Mouse (Mus musculus): Measurements from ENCODE around the gene Nrxn2. TPM values are rescaled to one million over a fixed set of nuclear protein-coding genes. Genes with fewer than 3 reads are reported as not detected.

The Nrxn2 gene
- polyA plus RNA-seq, 1 experiment = 0.09 TPM

DNA sequence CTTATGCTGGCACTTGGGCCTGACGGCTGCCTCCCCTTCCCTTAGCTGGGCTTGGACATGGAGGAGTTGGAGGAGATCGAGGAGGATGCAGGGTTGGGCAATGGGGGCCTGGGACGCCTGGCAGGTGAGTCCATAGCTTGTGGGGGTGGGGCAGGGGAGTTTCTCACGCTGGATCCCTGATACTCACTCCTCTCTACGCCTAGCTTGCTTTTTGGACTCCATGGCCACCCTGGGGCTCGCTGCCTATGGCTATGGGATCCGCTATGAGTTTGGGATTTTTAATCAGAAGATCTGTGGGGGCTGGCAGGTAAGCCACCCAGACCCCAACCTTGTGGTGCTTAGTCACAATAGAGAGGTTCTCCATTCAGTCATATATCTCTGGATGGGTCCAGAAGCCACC lies 32.7 kb upstream of the Nrxn2 start:
- Histone ChIP-seq H3K4me3 (ENCODE audit: insufficient read depth, poor library complexity, severe bottlenecking) (no peak overlapping the region), H3K27me3 (ENCODE audit: control insufficient read depth, insufficient read depth, insufficient read length) (no peaks in the 10 kb centered on the region), H3ac (ENCODE audit: control insufficient read depth, insufficient read length, low read depth) (no peak overlapping the region), H3K36me3 (ENCODE audit: control insufficient read depth, insufficient read depth) (peaks cover under 1% of the 10 kb centered on the region), H3K79me3 (ENCODE audit: low read depth) (no peaks in the 10 kb centered on the region), H3K79me2 (ENCODE audit: control insufficient read depth, insufficient read depth) (no peaks in the 10 kb centered on the region)
- no peak for TF ChIP-seq MAX (IDR thresholded peaks at IDR 0.05)
- no peak for TF ChIP-seq USF1 (IDR thresholded peaks at IDR 0.05; ENCODE audit: low read depth)
- no peak for TF ChIP-seq MYOG (IDR thresholded peaks at IDR 0.05; ENCODE audit: control insufficient read depth, extremely low read depth, insufficient read length)
- TF ChIP-seq CEBPB (IDR thresholded peaks at IDR 0.05; ENCODE audit: low read depth) = no peak

DNA sequence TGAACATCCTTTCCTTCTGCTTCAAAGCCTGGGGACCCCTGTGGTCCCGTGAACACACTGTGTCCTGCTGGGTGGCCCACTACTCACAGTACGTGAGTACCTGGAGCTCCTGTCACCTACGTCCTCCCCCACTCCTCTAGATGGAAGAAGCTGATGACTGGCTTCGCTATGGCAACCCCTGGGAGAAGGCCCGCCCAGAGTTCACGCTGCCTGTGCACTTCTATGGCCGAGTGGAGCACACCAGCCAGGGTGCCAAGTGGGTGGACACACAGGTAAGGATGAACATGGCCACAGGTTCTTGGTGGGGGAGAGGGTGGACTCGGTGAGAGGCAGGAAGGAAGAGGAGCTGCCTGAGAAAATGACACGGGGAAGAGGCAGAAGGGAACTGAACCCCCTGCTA lies 32.3 kb upstream of the Nrxn2 start:
- TF ChIP-seq FOSL1 (IDR thresholded peaks at IDR 0.05; ENCODE audit: insufficient read depth, low read length, poor library complexity, severe bottlenecking) = no peak
- TF ChIP-seq USF1 (IDR thresholded peaks at IDR 0.05; ENCODE audit: low read depth) = no peak
- TF ChIP-seq MYOD1 (IDR thresholded peaks at IDR 0.05; ENCODE audit: control insufficient read depth, insufficient read length, low read depth) = no peak
- TF ChIP-seq MYOG (IDR thresholded peaks at IDR 0.05; ENCODE audit: control insufficient read depth, extremely low read depth, insufficient read length) = no peak
- TF ChIP-seq CTCF (IDR thresholded peaks at IDR 0.05; ENCODE audit: control insufficient read depth, insufficient read depth, insufficient read length) = no peak
- TF ChIP-seq MAX (IDR thresholded peaks at IDR 0.05) = no peak
- TF ChIP-seq CEBPB (IDR thresholded peaks at IDR 0.05; ENCODE audit: low read depth) = no peak
- Histone ChIP-seq H3K79me2 (ENCODE audit: control insufficient read depth, insufficient read depth) (no peaks in the 10 kb centered on the region), H3K4me3 (ENCODE audit: insufficient read depth, poor library complexity, severe bottlenecking) (no peak overlapping the region), H3ac (ENCODE audit: control insufficient read depth, insufficient read length, low read depth) (no peak overlapping the region), H3K79me3 (ENCODE audit: low read depth) (no peaks in the 10 kb centered on the region), H3K27me3 (ENCODE audit: control insufficient read depth, insufficient read depth, insufficient read length) (no peaks in the 10 kb centered on the region), H3K36me3 (ENCODE audit: control insufficient read depth, insufficient read depth) (no peaks in the 10 kb centered on the region)

DNA sequence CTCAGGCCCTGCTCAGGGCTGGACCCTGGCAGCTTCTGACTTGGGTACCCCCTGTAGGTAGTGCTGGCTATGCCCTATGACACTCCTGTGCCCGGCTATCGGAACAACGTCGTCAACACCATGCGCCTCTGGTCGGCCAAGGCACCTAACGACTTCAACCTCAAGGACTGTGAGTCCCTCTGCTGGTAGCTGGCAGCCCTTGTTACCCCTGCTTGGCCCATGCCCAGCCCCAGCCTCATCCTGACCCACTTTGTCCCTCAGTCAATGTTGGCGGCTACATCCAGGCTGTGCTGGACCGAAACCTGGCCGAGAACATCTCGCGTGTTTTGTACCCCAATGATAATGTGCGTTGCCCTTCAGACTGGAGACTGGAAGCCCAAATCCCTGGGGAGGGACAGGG lies 30.5 kb upstream of the Nrxn2 start:
- Histone ChIP-seq H3K4me3 (ENCODE audit: insufficient read depth, poor library complexity, severe bottlenecking) (no peak overlapping the region), H3K36me3 (ENCODE audit: control insufficient read depth, insufficient read depth) (no peaks in the 10 kb centered on the region), H3ac (ENCODE audit: control insufficient read depth, insufficient read length, low read depth) (no peak overlapping the region), H3K79me3 (ENCODE audit: low read depth) (no peaks in the 10 kb centered on the region), H3K27me3 (ENCODE audit: control insufficient read depth, insufficient read depth, insufficient read length) (no peaks in the 10 kb centered on the region), H3K79me2 (ENCODE audit: control insufficient read depth, insufficient read depth) (no peaks in the 10 kb centered on the region)
- no peak for TF ChIP-seq MYOG (IDR thresholded peaks at IDR 0.05; ENCODE audit: control insufficient read depth, extremely low read depth, insufficient read length)
- TF ChIP-seq FOSL1 (IDR thresholded peaks at IDR 0.05; ENCODE audit: insufficient read depth, low read length, poor library complexity, severe bottlenecking) = no peak
- no peak for TF ChIP-seq USF1 (IDR thresholded peaks at IDR 0.05; ENCODE audit: low read depth)
- no peak for TF ChIP-seq CEBPB (IDR thresholded peaks at IDR 0.05; ENCODE audit: low read depth)
- no peak for TF ChIP-seq MYOD1 (IDR thresholded peaks at IDR 0.05; ENCODE audit: control insufficient read depth, insufficient read length, low read depth)
- TF ChIP-seq CTCF (IDR thresholded peaks at IDR 0.05; ENCODE audit: control insufficient read depth, insufficient read depth, insufficient read length) = no peak
- no peak for TF ChIP-seq MAX (IDR thresholded peaks at IDR 0.05)

- Histone ChIP-seq H3K79me2 (ENCODE audit: control insufficient read depth, insufficient read depth) (no peaks in the 10 kb centered on the region), H3K36me3 (ENCODE audit: control insufficient read depth, insufficient read depth) (no peaks in the 10 kb centered on the region), H3K4me3 (ENCODE audit: insufficient read depth, poor library complexity, severe bottlenecking) (no peak overlapping the region), H3K27me3 (ENCODE audit: control insufficient read depth, insufficient read depth, insufficient read length) (no peaks in the 10 kb centered on the region), H3K79me3 (ENCODE audit: low read depth) (no peaks in the 10 kb centered on the region), H3ac (ENCODE audit: control insufficient read depth, insufficient read length, low read depth) (no peak overlapping the region)
- TF ChIP-seq CEBPB (IDR thresholded peaks at IDR 0.05; ENCODE audit: low read depth) = no peak
- no peak for TF ChIP-seq FOSL1 (IDR thresholded peaks at IDR 0.05; ENCODE audit: insufficient read depth, low read length, poor library complexity, severe bottlenecking)
- TF ChIP-seq USF1 (IDR thresholded peaks at IDR 0.05; ENCODE audit: low read depth) = no peak
- no peak for TF ChIP-seq MAX (IDR thresholded peaks at IDR 0.05)
- no peak for TF ChIP-seq CTCF (IDR thresholded peaks at IDR 0.05; ENCODE audit: control insufficient read depth, insufficient read depth, insufficient read length)
These were observed 28.7 kb upstream of the Nrxn2 start for GRCm38 (mm10) chr19:6389803-6390202.

GRCm38 (mm10) chr19:6390251-6390650 lies 28.3 kb upstream of the Nrxn2 start:
- Histone ChIP-seq H3K27me3 (ENCODE audit: control insufficient read depth, insufficient read depth, insufficient read length) (no peaks in the 10 kb centered on the region), H3K79me3 (ENCODE audit: low read depth) (no peaks in the 10 kb centered on the region), H3K4me3 (ENCODE audit: insufficient read depth, poor library complexity, severe bottlenecking) (no peak overlapping the region), H3K79me2 (ENCODE audit: control insufficient read depth, insufficient read depth) (no peaks in the 10 kb centered on the region), H3K36me3 (ENCODE audit: control insufficient read depth, insufficient read depth) (no peaks in the 10 kb centered on the region), H3ac (ENCODE audit: control insufficient read depth, insufficient read length, low read depth) (no peak overlapping the region)
- no peak for TF ChIP-seq MYOG (IDR thresholded peaks at IDR 0.05; ENCODE audit: control insufficient read depth, extremely low read depth, insufficient read length)
- TF ChIP-seq CTCF (IDR thresholded peaks at IDR 0.05; ENCODE audit: control insufficient read depth, insufficient read depth, insufficient read length) = no peak
- TF ChIP-seq MYOD1 (IDR thresholded peaks at IDR 0.05; ENCODE audit: control insufficient read depth, insufficient read length, low read depth) = no peak
- no peak for TF ChIP-seq FOSL1 (IDR thresholded peaks at IDR 0.05; ENCODE audit: insufficient read depth, low read length, poor library complexity, severe bottlenecking)
- TF ChIP-seq CEBPB (IDR thresholded peaks at IDR 0.05; ENCODE audit: low read depth) = no peak
- TF ChIP-seq MAX (IDR thresholded peaks at IDR 0.05) = no peak
- TF ChIP-seq USF1 (IDR thresholded peaks at IDR 0.05; ENCODE audit: low read depth) = no peak

GRCm38 (mm10) chr19:6392743-6393393 lies 25.7 kb upstream of the Nrxn2 start:
- Histone ChIP-seq H3K79me3 (ENCODE audit: low read depth) (no peaks in the 10 kb centered on the region), H3K79me2 (ENCODE audit: control insufficient read depth, insufficient read depth) (no peaks in the 10 kb centered on the region), H3K27me3 (ENCODE audit: control insufficient read depth, insufficient read depth, insufficient read length) (no peaks in the 10 kb centered on the region), H3K4me3 (ENCODE audit: insufficient read depth, poor library complexity, severe bottlenecking) (no peak overlapping the region), H3ac (ENCODE audit: control insufficient read depth, insufficient read length, low read depth) (no peak overlapping the region), H3K36me3 (ENCODE audit: control insufficient read depth, insufficient read depth) (no peaks in the 10 kb centered on the region)
- TF ChIP-seq MAX (IDR thresholded peaks at IDR 0.05) = no peak
- TF ChIP-seq FOSL1 (IDR thresholded peaks at IDR 0.05; ENCODE audit: insufficient read depth, low read length, poor library complexity, severe bottlenecking) = no peak
- TF ChIP-seq CEBPB (IDR thresholded peaks at IDR 0.05; ENCODE audit: low read depth) = no peak
- TF ChIP-seq MYOD1 (IDR thresholded peaks at IDR 0.05; ENCODE audit: control insufficient read depth, insufficient read length, low read depth) = no peak
- no peak for TF ChIP-seq USF1 (IDR thresholded peaks at IDR 0.05; ENCODE audit: low read depth)
- no peak for TF ChIP-seq MYOG (IDR thresholded peaks at IDR 0.05; ENCODE audit: control insufficient read depth, extremely low read depth, insufficient read length)
- no peak for TF ChIP-seq CTCF (IDR thresholded peaks at IDR 0.05; ENCODE audit: control insufficient read depth, insufficient read depth, insufficient read length)
